Mouse (Mus musculus) naive thymus-derived CD4-positive, alpha-beta T cell, adult 2 months (primary cell): ENCODE measurements at regions not wholly inside any gene's neighbourhood (a gene's known extent, or its start where the extent isn't known, plus 50 kb on each side); places are given as distances from the start of the nearest gene placed in this dataset.

Source experiments
- DNase-seq: peaks from one replicate; pipeline ENCODE4 v3.0.0-alpha.2; 2011; ENCODE audit warnings: low read depth

DNA sequence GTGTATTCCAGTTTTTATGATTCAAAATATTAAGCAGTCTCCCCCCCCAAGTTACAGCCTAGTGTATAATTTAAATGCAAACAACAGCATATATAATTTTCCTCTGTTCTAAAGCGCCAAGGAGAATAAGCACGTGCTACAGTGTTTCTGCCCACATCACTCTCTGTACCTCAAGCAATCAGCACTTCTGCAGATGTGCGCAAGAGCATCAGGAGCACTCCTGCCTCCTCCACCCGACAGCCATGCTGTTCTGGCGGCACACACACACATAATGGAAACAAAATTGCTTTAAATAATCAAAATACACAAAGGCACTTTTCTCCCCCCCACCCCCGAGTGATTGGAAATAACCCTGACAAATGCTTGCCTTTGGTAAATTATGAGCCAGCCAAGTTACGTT lies 78.5 kb upstream of the Adgrl2 start:
- no peak for DNase-seq

DNA sequence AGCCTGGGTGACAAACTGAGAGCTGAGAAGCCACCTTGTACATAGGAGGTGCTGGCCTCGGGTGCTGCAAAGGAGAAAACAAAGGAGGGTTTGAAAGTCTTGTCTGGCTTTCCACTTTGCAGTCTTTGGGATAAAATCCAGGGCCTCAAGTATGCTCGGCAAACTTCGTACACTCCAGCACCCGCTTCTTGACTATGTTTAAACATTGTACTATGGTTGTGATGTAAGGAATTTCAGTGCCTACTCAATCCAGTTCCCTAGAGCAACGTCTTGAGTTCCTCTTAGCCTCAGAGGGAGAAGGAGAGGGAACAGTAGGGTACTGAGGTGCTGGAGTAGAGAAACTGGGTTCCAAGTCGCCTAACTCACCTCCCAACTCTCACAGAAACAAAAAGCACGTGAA lies 77.4 kb upstream of the Adgrl2 start:
- no peak for DNase-seq

DNA sequence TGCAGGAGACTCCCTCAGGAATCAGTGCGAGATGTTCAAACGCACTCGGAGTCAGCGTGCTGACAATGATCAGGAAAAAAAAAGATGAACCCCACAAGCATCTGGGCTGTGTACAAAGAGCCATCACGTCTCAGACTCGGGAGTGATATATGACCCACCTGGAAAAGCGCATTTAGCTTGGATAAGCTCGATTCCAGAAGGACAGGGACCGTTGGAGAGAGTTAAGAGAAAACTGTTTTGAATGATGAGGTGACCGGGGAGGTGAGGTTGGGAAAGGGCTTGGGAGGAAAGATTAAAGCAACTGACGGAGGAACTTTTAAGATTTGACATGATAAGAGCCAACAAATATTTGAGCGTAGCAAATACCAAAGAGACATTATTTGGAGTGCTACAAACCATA lies 64.7 kb upstream of the Adgrl2 start:
- DNase-seq, result no peak

DNA sequence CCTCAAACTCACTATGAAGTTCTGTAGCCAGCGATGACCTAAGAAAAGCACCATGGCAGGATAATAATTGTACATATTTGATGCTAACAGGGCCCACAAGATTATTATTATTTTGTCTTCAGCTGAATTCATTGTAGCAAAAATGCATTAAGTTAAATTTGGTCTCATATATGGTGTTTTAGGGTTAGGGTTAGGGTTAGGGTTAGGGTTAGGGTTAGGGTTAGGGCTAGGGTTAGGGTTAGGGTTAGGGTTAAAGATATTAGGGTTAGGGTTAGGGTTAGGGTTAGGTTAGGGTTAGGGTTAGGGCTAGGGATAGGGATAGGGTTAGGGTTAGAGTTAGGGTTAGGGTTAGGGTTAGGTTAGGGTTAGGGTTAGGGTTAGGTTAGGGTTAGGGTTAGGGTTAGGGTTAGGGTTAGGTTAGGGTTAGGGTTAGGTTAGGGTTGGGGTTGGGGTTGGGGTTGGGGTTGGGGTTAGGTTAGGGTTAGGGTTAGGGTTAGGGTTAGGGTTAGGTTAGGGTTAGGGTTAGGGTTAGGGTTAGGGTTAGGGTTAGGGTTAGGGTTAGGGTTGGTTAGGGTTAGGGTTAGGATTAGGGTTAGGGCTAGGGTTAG lies 62.0 kb upstream of the Adgrl2 start:
- peak; percentile 43 for DNase-seq

DNA sequence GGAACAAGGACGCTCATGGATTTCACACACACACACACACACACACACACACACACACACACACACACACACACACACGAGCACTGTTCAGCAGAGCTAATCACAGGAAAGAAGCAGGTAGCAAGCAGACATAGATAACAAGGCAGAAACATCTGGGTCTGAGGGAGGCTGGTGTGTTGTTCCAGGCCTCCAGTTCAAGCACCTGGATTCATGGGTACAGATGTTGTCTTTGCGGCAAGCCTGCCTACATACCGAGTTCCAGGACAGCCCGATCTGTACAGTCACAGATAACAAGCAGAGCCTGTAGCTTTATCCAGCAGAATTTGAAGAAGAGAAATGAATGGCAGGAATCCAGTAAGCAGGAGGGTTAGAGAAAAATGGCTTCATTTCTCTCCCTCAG lies 55.0 kb upstream of the Adgrl2 start:
- no peak for DNase-seq

DNA sequence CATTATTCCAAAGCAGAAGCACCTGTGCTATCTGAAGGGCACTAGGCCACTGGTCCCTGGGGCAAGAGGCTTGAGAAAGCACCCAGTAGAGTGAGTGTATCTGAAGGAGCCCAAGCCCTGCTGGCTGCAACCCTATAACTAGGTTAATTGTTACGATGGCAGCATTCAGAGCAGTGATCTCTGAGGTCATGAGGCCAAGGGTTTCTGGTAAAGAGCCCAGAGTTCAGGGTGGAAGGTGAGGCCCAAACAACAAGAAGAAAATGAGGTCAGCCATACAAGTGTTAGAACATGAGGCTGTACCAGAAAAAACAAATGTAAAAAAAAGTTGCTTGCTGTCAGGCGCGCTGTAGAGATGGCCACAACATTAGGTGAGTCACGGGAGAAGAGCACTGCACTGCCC lies 53.5 kb upstream of the Adgrl2 start:
- DNase-seq, result no peak

DNA sequence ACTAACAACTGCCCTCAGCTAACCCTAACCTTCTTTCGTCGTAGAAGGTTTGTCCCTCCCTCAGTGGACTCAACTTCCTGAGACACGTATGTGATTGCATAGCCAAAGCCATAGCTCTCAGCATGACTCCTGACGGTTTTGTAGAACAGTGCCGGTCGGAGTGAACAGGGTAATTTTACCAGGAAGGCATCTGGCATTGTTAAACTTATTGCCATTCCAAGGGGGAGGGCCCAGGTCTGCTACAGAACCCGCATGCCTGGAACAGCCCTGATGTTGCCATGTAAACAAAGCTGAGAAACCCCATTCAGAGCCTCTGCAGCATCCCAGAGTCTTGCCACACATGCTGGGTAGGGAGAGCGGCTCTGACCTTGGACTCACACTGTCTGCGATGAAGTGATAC lies 52.2 kb upstream of the Adgrl2 start:
- no peak for DNase-seq

DNA sequence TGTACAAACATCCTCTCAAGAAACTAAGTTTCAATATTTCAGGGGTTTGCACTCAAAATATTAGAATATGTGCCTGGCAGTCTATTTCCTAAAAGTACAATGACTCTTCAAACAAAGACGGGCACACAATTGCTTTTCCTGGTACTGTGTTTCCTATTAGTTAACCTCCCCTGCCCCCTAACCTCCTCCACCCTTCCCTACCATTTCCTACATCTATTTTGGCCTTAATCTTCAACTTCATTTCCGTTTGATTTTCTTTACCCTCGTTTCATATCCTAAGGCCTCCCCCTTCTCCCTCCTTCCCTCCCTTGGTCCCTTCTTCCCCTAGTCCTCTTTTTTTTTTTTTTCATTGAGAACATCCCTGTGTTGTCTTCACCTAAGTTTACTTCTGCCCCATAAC lies 50.8 kb upstream of the Adgrl2 start:
- DNase-seq, result no peak
